Mouse (Mus musculus) left cerebral cortex, postnatal 25 days (tissue): ENCODE measurements at regions not wholly inside any gene's neighbourhood (a gene's known extent, or its start where the extent isn't known, plus 50 kb on each side); places are given as distances from the start of the nearest gene placed in this dataset.

Experiments
- DNase-seq, 2 experiments: peaks; one replicate each; pipeline ENCODE4 v3.0.0; 2022; ENCODE audit warnings: low spot score in 2 of 2, mixed read lengths in 1 of 2
- intact Hi-C: fragments of 180-260 bp; cut with DNase I; formaldehyde crosslinking; loops from one replicate; pipeline ENCODE4 v1.15.1; 2025

GRCm38 (mm10) chr6:33117877-33118276 is 57.8 kb upstream of the Chchd3 start:
- intact Hi-C loops = no loop called here
- no peak for DNase-seq

- intact Hi-C loops = no loop called here
- peak in 1 of 2 experiments; percentile 68 for DNase-seq
Observed at GRCm38 (mm10) chr6:33120581-33120980, 60.5 kb upstream of the Chchd3 start.

- intact Hi-C loops = no loop called here
- peak; percentile 26 to 72 for DNase-seq
Observed at GRCm38 (mm10) chr6:33126574-33126973, 66.5 kb upstream of the Chchd3 start.

GRCm38 (mm10) chr6:33136906-33137305 is 76.8 kb upstream of the Chchd3 start:
- intact Hi-C loops = no loop called here
- DNase-seq = no peak

GRCm38 (mm10) chr6:33137823-33138222 is 77.8 kb upstream of the Chchd3 start:
- intact Hi-C loops = no loop called here
- DNase-seq = no peak

GRCm38 (mm10) chr6:33166479-33166878 is 82.4 kb upstream of the Exoc4 start:
- no peak for DNase-seq
- intact Hi-C loops = no loop called here

- intact Hi-C loops = no loop called here
- DNase-seq = no peak
Observed at GRCm38 (mm10) chr6:33173606-33174005, 75.3 kb upstream of the Exoc4 start.

GRCm38 (mm10) chr6:33174616-33175015 is 74.3 kb upstream of the Exoc4 start:
- no peak for DNase-seq
- intact Hi-C loops = no loop called here

GRCm38 (mm10) chr6:33189521-33190246 is 59.2 kb upstream of the Exoc4 start:
- DNase-seq = peak in 1 of 2 experiments; percentile 9
- intact Hi-C loops = no loop called here

- no peak for DNase-seq
- intact Hi-C loops = no loop called here
Observed at GRCm38 (mm10) chr6:33193823-33194222, 55.1 kb upstream of the Exoc4 start.
